Mouse (Mus musculus) liver, embryonic 12.5 days (tissue): ENCODE data around the gene Spata16. TPM values are rescaled to one million over a fixed set of nuclear protein-coding genes. Genes with fewer than 3 reads are reported as not detected.
"Not testable (repeated sequence)": the region's sequence is repeated elsewhere in the genome, so short reads cannot be mapped to it uniquely, and the experiment has no call there.

Source experiments
- ATAC-seq: fragments of 200-750 bp; cut with Nextera tagmentation; 2 replicates; pipeline ENCODE4 v1.8.0; 2017; ENCODE audit warnings: moderate number of reproducible peaks, mild to moderate bottlenecking, moderate library complexity
- H3K27ac ChIP-seq: fragments of 300-500 bp; sonication (generic); 2 replicates; pipeline ENCODE4 v1.5.1; 2016; ENCODE audit warnings: mild to moderate bottlenecking
- H3K27me3 ChIP-seq: fragments of 300-500 bp; sonication (generic); replicated peaks from 2 replicates; pipeline ENCODE4 v1.6.1; 2016; ENCODE audit warnings: mild to moderate bottlenecking, moderate library complexity
- H3K36me3 ChIP-seq: fragments of 300-500 bp; sonication (generic); 2 replicates; pipeline ENCODE4 v1.6.1; 2016; ENCODE audit warnings: mild to moderate bottlenecking, moderate library complexity
- H3K4me1 ChIP-seq: fragments of 300-500 bp; sonication (generic); 2 replicates; pipeline ENCODE4 v1.6.1; 2016
- H3K4me2 ChIP-seq: fragments of 300-500 bp; sonication (generic); 2 replicates; pipeline ENCODE4 v1.6.1; 2016; ENCODE audit warnings: mild to moderate bottlenecking, moderate library complexity
- H3K4me3 ChIP-seq: fragments of 300-500 bp; sonication (generic); 2 replicates; pipeline ENCODE4 v1.5.1; 2016; ENCODE audit warnings: mild to moderate bottlenecking, moderate library complexity
- H3K9ac ChIP-seq: fragments of 300-500 bp; sonication (generic); 2 replicates; pipeline ENCODE4 v1.6.1; 2016; ENCODE audit warnings: mild to moderate bottlenecking, moderate library complexity
- H3K9me3 ChIP-seq: fragments of 300-500 bp; sonication (generic); replicated peaks from 2 replicates; pipeline ENCODE4 v1.6.1; 2016; ENCODE audit warnings: mild to moderate bottlenecking, moderate library complexity
- WGBS: fragments of 180-500 bp; shearing (Covaris S2); methylation state at CpG from one replicate; pipeline ENCODE4 v1.1.7; 2016; ENCODE audit not compliant: insufficient replicate concordance; 5-methylcytosine and 5-hydroxymethylcytosine counted together
- polyA plus RNA-seq: library from polyadenylated mRNA; unstranded; fragments of >200 nt; fragmentation: Nextera tagmentation; extraction: Ambion mirVana; gene quantifications from 2 replicates; pipeline ENCODE4 v1.2.1, GENCODE M21; 2016

Gene Spata16
- polyA plus RNA-seq, result not detected in 2 replicates

- ATAC-seq, result no peak
- WGBS, result 65% methylated on average over 8 of the region's 11 CpGs
Observed at GRCm38 (mm10) chr3:26637402-26637801, at the start of gene Spata16. Gene Spata16, plus strand, starts transcription at chr3:26637620.

GRCm38 (mm10) chr3:26604861-26605260 lies 32.6 kb upstream of the Spata16 start:
- Histone ChIP-seq H3K36me3 (no peaks in the 10 kb centered on the region), H3K9ac (no peak overlapping the region), H3K27ac (no peak overlapping the region), H3K4me1 (no peaks in the 10 kb centered on the region), H3K9me3 (peaks cover 6% of the 10 kb centered on the region; the same call in 1 of the 2 replicates), H3K4me3 (no peak overlapping the region), H3K4me2 (no peak overlapping the region), H3K27me3 (no peaks in the 10 kb centered on the region)
- WGBS, result 59% methylated on average over 1 of the region's 1 CpGs
- no peak for ATAC-seq

More at GRCm38 (mm10) chr3:26637402-26637801, at the start of gene Spata16:
- H3K27ac ChIP-seq, result no peak within 1 kb of the TSS
- no peak within 1 kb of the TSS for H3K4me3 ChIP-seq
- no peak within 1 kb of the TSS for H3K9ac ChIP-seq
- no peaks in the 10 kb centered on the region for H3K36me3 ChIP-seq
- no peak within 1 kb of the TSS for H3K4me2 ChIP-seq
- no peaks in the 10 kb centered on the region for H3K9me3 ChIP-seq
- no peaks in the 10 kb centered on the region for H3K4me1 ChIP-seq
- no peaks in the 10 kb centered on the region for H3K27me3 ChIP-seq

- Histone ChIP-seq H3K36me3 (no peaks in the 10 kb centered on the region), H3K9me3 (no peaks in the 10 kb centered on the region), H3K27ac (no peak overlapping the region), H3K9ac (no peak overlapping the region), H3K4me3 (no peak overlapping the region), H3K4me1 (no peaks in the 10 kb centered on the region), H3K4me2 (no peak overlapping the region), H3K27me3 (no peaks in the 10 kb centered on the region)
- WGBS, result 63% methylated on average over 5 of the region's 5 CpGs
- no peak for ATAC-seq
Observed at GRCm38 (mm10) chr3:26608531-26608930, 28.9 kb upstream of the Spata16 start.

GRCm38 (mm10) chr3:26639214-26639613 lies 1.8 kb downstream of the Spata16 start:
- H3K4me2 ChIP-seq, result no peak overlapping the region
- H3K9ac ChIP-seq, result no peak overlapping the region
- H3K27me3 ChIP-seq, result no peaks in the 10 kb centered on the region
- 77% methylated on average over 9 of the region's 9 CpGs for WGBS
- H3K4me3 ChIP-seq, result no peak overlapping the region
- H3K4me1 ChIP-seq, result no peaks in the 10 kb centered on the region
- H3K27ac ChIP-seq, result no peak overlapping the region
- H3K36me3 ChIP-seq, result no peaks in the 10 kb centered on the region
- no peak for ATAC-seq
- no peaks in the 10 kb centered on the region for H3K9me3 ChIP-seq

- H3K4me1 ChIP-seq, result no peaks in the 10 kb centered on the region
- H3K27ac ChIP-seq, result no peak overlapping the region
- no peak for ATAC-seq
- H3K4me3 ChIP-seq, result no peak overlapping the region
- H3K9me3 ChIP-seq, result no peaks in the 10 kb centered on the region
- no peaks in the 10 kb centered on the region for H3K27me3 ChIP-seq
- H3K4me2 ChIP-seq, result no peak overlapping the region
- H3K36me3 ChIP-seq, result no peaks in the 10 kb centered on the region
- 79% methylated on average over 8 of the region's 8 CpGs for WGBS
- H3K9ac ChIP-seq, result no peak overlapping the region
Observed at GRCm38 (mm10) chr3:26639851-26640250, 2.4 kb downstream of the Spata16 start.

- no peaks in the 10 kb centered on the region for H3K27me3 ChIP-seq
- H3K4me2 ChIP-seq, result no peak overlapping the region
- WGBS, result 71% methylated on average over 8 of the region's 8 CpGs
- H3K9ac ChIP-seq, result no peak overlapping the region
- no peaks in the 10 kb centered on the region for H3K36me3 ChIP-seq
- no peak for ATAC-seq
- no peaks in the 10 kb centered on the region for H3K4me1 ChIP-seq
- H3K9me3 ChIP-seq, result no peaks in the 10 kb centered on the region
- no peak overlapping the region for H3K27ac ChIP-seq
- no peak overlapping the region for H3K4me3 ChIP-seq
Observed at GRCm38 (mm10) chr3:26640321-26641075, 3.1 kb downstream of the Spata16 start.

GRCm38 (mm10) chr3:26641351-26642249 lies 4.2 kb downstream of the Spata16 start:
- WGBS, result 72% methylated on average over 15 of the region's 15 CpGs
- no peak overlapping the region for H3K9ac ChIP-seq
- H3K4me3 ChIP-seq, result no peak overlapping the region
- no peak overlapping the region for H3K27ac ChIP-seq
- ATAC-seq, result no peak
- H3K4me2 ChIP-seq, result no peak overlapping the region
- H3K36me3 ChIP-seq, result no peaks in the 10 kb centered on the region
- H3K9me3 ChIP-seq, result no peaks in the 10 kb centered on the region
- H3K4me1 ChIP-seq, result no peaks in the 10 kb centered on the region
- H3K27me3 ChIP-seq, result no peaks in the 10 kb centered on the region

GRCm38 (mm10) chr3:26644136-26644535 lies 6.7 kb downstream of the Spata16 start:
- H3K4me2 ChIP-seq, result no peak overlapping the region
- no peaks in the 10 kb centered on the region for H3K27me3 ChIP-seq
- no peaks in the 10 kb centered on the region for H3K4me1 ChIP-seq
- no peak overlapping the region for H3K4me3 ChIP-seq
- no peak for ATAC-seq
- H3K27ac ChIP-seq, result no peak overlapping the region
- H3K36me3 ChIP-seq, result no peaks in the 10 kb centered on the region
- H3K9ac ChIP-seq, result no peak overlapping the region
- 72% methylated on average over 1 of the region's 1 CpGs for WGBS
- no peaks in the 10 kb centered on the region for H3K9me3 ChIP-seq

- no peaks in the 10 kb centered on the region for H3K36me3 ChIP-seq
- 53% methylated on average over 7 of the region's 7 CpGs for WGBS
Observed at GRCm38 (mm10) chr3:26646834-26647233, 9.4 kb downstream of the Spata16 start.

GRCm38 (mm10) chr3:26685832-26686231 lies 48.4 kb downstream of the Spata16 start:
- no peak overlapping the region for H3K27ac ChIP-seq
- no peaks in the 10 kb centered on the region for H3K4me1 ChIP-seq
- H3K27me3 ChIP-seq, result no peaks in the 10 kb centered on the region
- no peak for ATAC-seq
- no peaks in the 10 kb centered on the region for H3K9me3 ChIP-seq
- 46% methylated on average over 2 of the region's 3 CpGs for WGBS
- no peaks in the 10 kb centered on the region for H3K36me3 ChIP-seq
- no peak overlapping the region for H3K4me2 ChIP-seq
- H3K4me3 ChIP-seq, result no peak overlapping the region
- no peak overlapping the region for H3K9ac ChIP-seq

More at GRCm38 (mm10) chr3:26646834-26647233, 9.4 kb downstream of the Spata16 start:
- no peak overlapping the region for H3K9ac ChIP-seq
- no peak overlapping the region for H3K4me2 ChIP-seq
- no peak overlapping the region for H3K4me3 ChIP-seq
- no peaks in the 10 kb centered on the region for H3K4me1 ChIP-seq
- ATAC-seq, result no peak
- no peaks in the 10 kb centered on the region for H3K9me3 ChIP-seq
- no peaks in the 10 kb centered on the region for H3K27me3 ChIP-seq
- H3K27ac ChIP-seq, result no peak overlapping the region

GRCm38 (mm10) chr3:26709492-26709891 lies 72.1 kb downstream of the Spata16 start:
- H3K4me2 ChIP-seq, H3K9me3 ChIP-seq, H3K4me1 ChIP-seq, H3K36me3 ChIP-seq, H3K4me3 ChIP-seq, H3K27ac ChIP-seq, H3K27me3 ChIP-seq, H3K9ac ChIP-seq, ATAC-seq: not testable (repeated sequence)
- WGBS, result 68% methylated on average over 5 of the region's 5 CpGs

- Histone ChIP-seq H3K27me3 (no peaks in the 10 kb centered on the region), H3K9ac (no peak overlapping the region), H3K4me1 (no peaks in the 10 kb centered on the region), H3K4me2 (no peak overlapping the region), H3K27ac (no peak overlapping the region), H3K4me3 (no peak overlapping the region), H3K9me3 (no peaks in the 10 kb centered on the region), H3K36me3 (no peaks in the 10 kb centered on the region)
- no peak for ATAC-seq
- 69% methylated on average over 6 of the region's 6 CpGs for WGBS
Observed at GRCm38 (mm10) chr3:26727526-26727925, 90.1 kb downstream of the Spata16 start.
